Mouse (Mus musculus) CH12.LX (cell line): ENCODE measurements at regions not wholly inside any gene's neighbourhood (a gene's known extent, or its start where the extent isn't known, plus 50 kb on each side); places are given as distances from the start of the nearest gene placed in this dataset.

Experiments
- DNase-seq: peaks from one replicate; pipeline ENCODE4 v3.0.0-alpha.2; 2013; ENCODE audit errors: extremely low read depth
- H3K27ac ChIP-seq: 2 replicates; pipeline ENCODE4 v1.5.1; 2012; ENCODE audit warnings: low read depth, mild to moderate bottlenecking, control low read depth, moderate library complexity; ENCODE audit not compliant: insufficient read depth
- H3K27me3 ChIP-seq: replicated peaks from 2 replicates; pipeline ENCODE3; 2012; ENCODE audit warnings: inconsistent platforms
- H3K36me3 ChIP-seq, 2 experiments: replicated peaks in 1 of 2; 2 replicates each; pipeline versions ENCODE3 to v1.6.1; 2012; ENCODE audit warnings: inconsistent platforms in 1 of 2, low read length in 1 of 2, mild to moderate bottlenecking in 1 of 2, mixed read lengths in 1 of 2, moderate library complexity in 1 of 2; ENCODE audit not compliant: control insufficient read depth in 1 of 2, insufficient read depth in 1 of 2
- H3K4me1 ChIP-seq, 2 experiments: 2 replicates each; pipeline ENCODE4 v1.6.1; 2012; ENCODE audit warnings: inconsistent platforms in 1 of 2, moderate library complexity in 1 of 2; ENCODE audit not compliant: insufficient read depth in 2 of 2, control insufficient read depth in 1 of 2
- H3K4me2 ChIP-seq: 2 replicates; pipeline ENCODE4 v1.6.1; 2012; ENCODE audit warnings: low read depth, mild to moderate bottlenecking, control low read depth; ENCODE audit not compliant: poor library complexity, insufficient read depth, severe bottlenecking
- H3K4me3 ChIP-seq, 3 experiments: fragments of 150-350 bp in 1 of 3; sonication (generic) in 1 of 3; replicated peaks in 1 of 3; 2 replicates each; pipeline versions ENCODE3 to v1.5.1; 2011 to 2012; ENCODE audit warnings: low read depth in 2 of 3, low read length in 2 of 3, mild to moderate bottlenecking in 2 of 3, moderate library complexity in 2 of 3, control low read depth in 1 of 3, improper control_type of control experiment in 1 of 3, inconsistent platforms in 1 of 3, mixed read lengths in 1 of 3; ENCODE audit not compliant: poor library complexity in 1 of 3
- H3K79me2 ChIP-seq: replicated peaks from 2 replicates; pipeline ENCODE4 v1.6.1; 2012; ENCODE audit warnings: mild to moderate bottlenecking, moderate library complexity; ENCODE audit not compliant: control insufficient read depth, poor library complexity, insufficient read depth, severe bottlenecking; ENCODE audit errors: extremely low read depth
- H3K9ac ChIP-seq: 2 replicates; pipeline ENCODE4 v1.6.1; 2012; ENCODE audit warnings: low read depth, mild to moderate bottlenecking, control low read depth, moderate library complexity; ENCODE audit not compliant: insufficient read depth
- H3K9me3 ChIP-seq: replicated peaks from 2 replicates; pipeline ENCODE3; 2012; ENCODE audit warnings: low read length, inconsistent platforms, mixed read lengths
- E2F4 ChIP-seq: IDR thresholded peaks from 2 replicates; pipeline ENCODE4 v1.6.1; 2011; ENCODE audit warnings: low read depth, low read length, improper control_type of control experiment; ENCODE audit not compliant: insufficient replicate concordance
- ELF1 ChIP-seq: IDR thresholded peaks from 2 replicates; pipeline ENCODE4 v1.6.1; 2014; ENCODE audit warnings: low read depth, mild to moderate bottlenecking, inconsistent platforms, low read length, improper control_type of control experiment
- HCFC1 ChIP-seq: IDR thresholded peaks from 2 replicates; pipeline ENCODE4 v1.6.1; 2012; ENCODE audit warnings: low read depth, mild to moderate bottlenecking, inconsistent platforms, low read length, improper control_type of control experiment
- IRF4 ChIP-seq: IDR thresholded peaks from 2 replicates; pipeline ENCODE4 v1.6.1; 2014; ENCODE audit warnings: low read depth, mild to moderate bottlenecking, inconsistent platforms, low read length, improper control_type of control experiment
- JUN ChIP-seq: IDR thresholded peaks from 2 replicates; pipeline ENCODE4 v1.6.1; 2011; ENCODE audit warnings: low read depth, mild to moderate bottlenecking, low read length, improper control_type of control experiment, moderate library complexity; ENCODE audit not compliant: insufficient read depth
- NRF1 ChIP-seq: IDR thresholded peaks from 2 replicates; pipeline ENCODE4 v1.6.1; 2014; ENCODE audit warnings: low read depth, mild to moderate bottlenecking, inconsistent platforms, low read length, improper control_type of control experiment, moderate library complexity
- RAD21 ChIP-seq: IDR thresholded peaks from 2 replicates; pipeline ENCODE4 v1.6.1; 2011; ENCODE audit warnings: low read depth, mild to moderate bottlenecking, low read length, improper control_type of control experiment, moderate library complexity
- RCOR1 ChIP-seq: conservative IDR thresholded peaks from 2 replicates; pipeline ENCODE4 v1.6.1; 2012; ENCODE audit warnings: low read depth, mild to moderate bottlenecking, inconsistent platforms, low read length, improper control_type of control experiment
- TCF12 ChIP-seq: IDR thresholded peaks from 2 replicates; pipeline ENCODE4 v1.6.1; 2014; ENCODE audit warnings: low read depth, mild to moderate bottlenecking, inconsistent platforms, low read length, improper control_type of control experiment
- UBTF ChIP-seq: IDR thresholded peaks from 2 replicates; pipeline ENCODE4 v1.6.1; 2012; ENCODE audit warnings: low read depth, mild to moderate bottlenecking, inconsistent platforms, low read length, improper control_type of control experiment, moderate library complexity
- dilution Hi-C: fragments of 300-500 bp; cut with MboI; formaldehyde crosslinking; loops from 2 replicates; pipeline ENCODE4 v1.14.3; 2020; ENCODE audit warnings: low sequenced_read_pairs; ENCODE audit not compliant: extremely low pct_unique_long_range_greater_than_20kb, extremely low pct_ligation_motif_present
- in situ Hi-C: fragments of 300-500 bp; cut with MboI; formaldehyde crosslinking; loops from 3 replicates; pipeline ENCODE4 v1.14.3; 2019; ENCODE audit warnings: low sequenced_read_pairs, low pct_ligation_motif_present, low pct_unique_long_range_greater_than_20kb, mixed read lengths

GRCm38 (mm10) chr14:100552466-100552865 lies 268.0 kb upstream of the Klf12 start:
- no peak overlapping the region for H3K4me2 ChIP-seq
- TF ChIP-seq E2F4 (no peak), UBTF (no peak), IRF4 (no peak), NRF1 (no peak), TCF12 (no peak)
- H3K27ac ChIP-seq = no peak overlapping the region
- dilution Hi-C loops (no loop called here), in situ Hi-C loops (no loop called here)
- H3K9ac ChIP-seq = no peak overlapping the region
- H3K9me3 ChIP-seq = no peaks in the 10 kb centered on the region
- H3K4me3 ChIP-seq = no peak overlapping the region
- DNase-seq = no peak
- H3K4me1 ChIP-seq = no peaks in the 10 kb centered on the region
- no peaks in the 10 kb centered on the region for H3K79me2 ChIP-seq
- H3K27me3 ChIP-seq = no peaks in the 10 kb centered on the region
- H3K36me3 ChIP-seq = no peaks in the 10 kb centered on the region

- TF ChIP-seq TCF12 (no peak), HCFC1 (no peak), RCOR1 (no peak)
- no peaks in the 10 kb centered on the region for H3K9me3 ChIP-seq
- H3K79me2 ChIP-seq = no peaks in the 10 kb centered on the region
- in situ Hi-C loops = no loop called here
- no peak overlapping the region for H3K4me2 ChIP-seq
- dilution Hi-C loops = no loop called here
- no peaks in the 10 kb centered on the region for H3K4me1 ChIP-seq
- no peaks in the 10 kb centered on the region for H3K36me3 ChIP-seq
- no peak overlapping the region for H3K4me3 ChIP-seq
- H3K27me3 ChIP-seq = no peaks in the 10 kb centered on the region
- no peak overlapping the region for H3K27ac ChIP-seq
- no peak for DNase-seq
- no peak overlapping the region for H3K9ac ChIP-seq
Observed at GRCm38 (mm10) chr14:100550266-100550665, 265.8 kb upstream of the Klf12 start.

GRCm38 (mm10) chr14:100530217-100530616 lies 245.7 kb upstream of the Klf12 start:
- in situ Hi-C loops = no loop called here
- H3K4me3 ChIP-seq = no peak overlapping the region

More at GRCm38 (mm10) chr14:100530217-100530616, 245.7 kb upstream of the Klf12 start:
- H3K4me2 ChIP-seq = no peak overlapping the region
- no peaks in the 10 kb centered on the region for H3K36me3 ChIP-seq
- dilution Hi-C loops = no loop called here
- peaks cover 0 to 19% of the 10 kb centered on the region in 2 experiments; a peak in 2 of 4 replicates for H3K4me1 ChIP-seq
- no peaks in the 10 kb centered on the region for H3K27me3 ChIP-seq
- no peak for TF ChIP-seq RAD21
- no peak for TF ChIP-seq ELF1
- no peak for TF ChIP-seq JUN
- TF ChIP-seq NRF1 = no peak
- no peak overlapping the region for H3K27ac ChIP-seq
- no peak for DNase-seq
- no peaks in the 10 kb centered on the region for H3K9me3 ChIP-seq
- no peak overlapping the region for H3K9ac ChIP-seq
- H3K79me2 ChIP-seq = no peaks in the 10 kb centered on the region
